Mouse (Mus musculus) urinary bladder, postnatal 25 days (tissue): ENCODE measurements around the gene Dok1.

Source experiments
- DNase-seq: peaks from one replicate; pipeline ENCODE4 v3.0.0; 2022; ENCODE audit warnings: low spot score

Dok1 gene

GRCm38 (mm10) chr6:83049367-83049766 lies 16.1 kb upstream of the Dok1 start:
- DNase-seq, result no peak

DNA sequence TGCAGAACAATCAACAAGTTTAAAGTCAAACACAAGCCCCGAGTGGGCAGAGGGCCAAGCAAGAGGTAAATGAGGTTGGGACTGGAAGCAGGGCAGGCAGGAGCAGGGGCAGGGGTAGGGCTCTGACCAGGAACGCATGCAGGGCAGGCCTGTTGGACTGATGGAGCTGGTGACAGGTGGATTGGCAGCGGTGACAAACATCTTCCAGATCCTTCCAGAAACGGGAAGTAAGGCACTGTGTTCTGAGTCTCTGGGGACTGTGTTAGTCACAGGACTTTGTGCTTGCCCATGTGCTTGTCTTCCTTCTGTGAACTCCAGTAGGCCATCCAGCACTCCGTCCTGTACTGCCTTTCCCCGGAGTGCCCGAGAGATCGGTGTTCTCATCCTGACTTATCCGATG lies 11.5 kb upstream of the Dok1 start:
- DNase-seq, result no peak

DNA sequence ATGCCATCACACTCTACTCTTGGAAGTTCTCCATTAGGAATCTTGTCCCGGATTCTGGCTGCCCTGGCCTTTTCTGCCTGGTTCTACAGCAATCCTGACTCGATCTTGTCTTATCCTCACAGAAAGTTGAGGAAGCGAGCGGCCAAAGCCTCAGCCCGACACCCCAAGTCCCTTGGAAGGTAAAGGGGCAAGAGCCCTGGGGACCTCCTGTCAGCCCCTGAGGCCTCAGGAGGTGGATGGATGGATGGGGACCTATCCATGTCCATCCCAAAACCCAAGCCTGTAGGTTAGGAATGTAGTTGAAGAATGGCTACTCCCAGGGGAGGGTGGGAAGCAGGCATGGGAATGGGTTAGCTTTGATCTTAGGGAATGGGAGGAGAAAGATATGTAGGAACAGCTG lies 10.7 kb upstream of the Dok1 start:
- no peak for DNase-seq

GRCm38 (mm10) chr6:83043561-83043960 lies 10.3 kb upstream of the Dok1 start:
- DNase-seq, result no peak

- no peak for DNase-seq
Measured at GRCm38 (mm10) chr6:83040601-83041000, 7.3 kb upstream of the Dok1 start.

- DNase-seq, result peak; percentile 92
Measured at GRCm38 (mm10) chr6:83038496-83039012, 5.3 kb upstream of the Dok1 start.

- DNase-seq, result no peak
Measured at GRCm38 (mm10) chr6:83037188-83037587, 3.9 kb upstream of the Dok1 start.

GRCm38 (mm10) chr6:83034463-83035055 lies 1.3 kb upstream of the Dok1 start:
- DNase-seq, result no peak

DNA sequence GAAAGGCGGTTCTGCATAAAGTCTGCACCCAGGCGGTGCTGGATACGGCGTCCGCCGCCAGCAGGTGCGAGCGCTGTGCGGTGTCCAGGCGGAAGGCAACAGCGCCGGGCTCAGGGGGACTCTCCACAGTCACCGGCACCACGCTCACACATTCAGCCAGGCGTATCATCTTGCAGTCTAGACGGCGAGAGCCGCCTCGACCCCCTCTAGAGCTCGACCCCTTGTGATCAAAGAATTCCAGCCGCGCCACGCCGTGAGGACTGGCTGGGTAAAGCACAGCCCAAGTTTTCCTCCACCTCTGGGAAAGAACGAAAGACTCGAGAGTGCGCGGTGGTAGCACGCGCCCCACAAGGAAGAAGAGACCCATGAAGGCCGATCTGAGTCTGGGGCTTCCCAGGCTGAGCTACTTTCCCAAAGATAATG lies 491 bp downstream of the Dok1 start:
- peak; percentile 48 for DNase-seq

DNA sequence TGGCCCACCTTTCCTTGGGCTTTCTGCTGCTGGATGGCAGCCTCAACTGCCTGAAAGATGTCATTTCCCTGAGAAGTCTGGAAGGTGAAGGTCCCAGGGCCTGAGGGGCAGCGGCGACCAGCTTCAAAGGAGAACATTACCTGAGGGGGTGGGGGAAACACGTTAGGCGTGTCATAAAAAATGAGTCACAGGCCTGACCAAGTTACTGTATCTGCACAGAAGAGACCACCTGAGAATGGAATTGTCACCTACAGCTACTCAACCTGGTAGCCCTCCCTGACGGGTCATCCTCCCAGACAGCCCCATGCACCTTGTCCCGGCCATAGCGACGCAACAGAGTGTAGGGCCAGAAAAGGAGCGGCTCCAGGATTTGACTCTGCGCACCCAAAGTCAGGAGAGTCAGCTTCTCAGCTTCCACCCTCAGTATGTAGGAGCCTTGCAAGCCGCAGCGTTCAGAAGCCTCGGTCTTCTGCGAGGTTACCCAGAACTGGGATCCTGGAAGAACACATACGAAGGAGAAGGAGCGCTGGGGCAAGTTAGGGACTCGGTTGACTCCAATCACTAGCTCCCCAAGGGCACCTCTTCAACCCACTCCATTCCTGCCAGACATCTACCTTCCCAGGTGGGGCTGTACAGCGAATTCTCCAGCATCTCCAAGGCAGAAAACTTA lies 1.2 kb downstream of the Dok1 start:
- DNase-seq, result no peak

GRCm38 (mm10) chr6:83031111-83031510 lies 2.2 kb downstream of the Dok1 start:
- DNase-seq, result no peak

- DNase-seq, result no peak
Measured at GRCm38 (mm10) chr6:83029777-83030176, 3.5 kb downstream of the Dok1 start.

DNA sequence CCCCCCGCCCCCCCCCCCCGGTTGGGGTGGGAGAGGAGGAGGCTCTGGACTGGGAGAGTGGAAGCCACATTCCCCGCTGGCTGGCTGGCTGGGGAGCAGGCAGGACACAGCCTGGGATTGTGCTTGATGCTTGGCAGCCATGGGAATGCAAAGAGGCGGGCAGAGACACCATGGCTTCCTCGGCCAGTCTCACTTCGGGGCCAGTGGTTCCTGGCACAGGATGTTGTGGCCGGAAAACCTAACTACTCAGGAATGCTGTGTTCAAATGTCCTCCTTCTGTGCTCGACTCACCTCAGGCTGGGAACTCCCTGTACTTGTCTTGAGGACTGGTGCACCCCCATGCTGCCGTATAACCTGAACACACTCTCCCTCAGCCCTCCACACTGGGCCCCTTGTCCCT lies 5.6 kb downstream of the Dok1 start:
- no peak for DNase-seq

DNA sequence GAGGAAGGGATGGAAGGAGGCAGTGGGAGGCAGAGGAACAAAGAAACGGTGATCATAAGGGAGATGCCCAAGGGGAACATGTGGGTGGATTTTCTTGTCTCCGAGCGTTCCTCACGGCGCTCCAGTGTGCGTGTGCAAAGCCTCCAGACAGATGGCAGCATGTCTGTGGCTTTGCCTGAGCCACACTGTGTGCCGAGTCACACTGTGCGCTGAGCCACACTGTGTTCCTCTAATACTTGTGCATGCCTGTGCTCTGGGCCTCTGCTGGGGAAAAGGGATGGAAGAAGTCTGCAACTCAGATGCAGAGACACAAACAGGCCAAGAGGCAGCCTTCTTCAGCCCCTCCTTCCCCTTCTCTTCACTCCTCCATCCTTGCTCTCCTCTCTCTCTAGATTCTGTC lies 6.0 kb downstream of the Dok1 start:
- DNase-seq, result no peak

DNA sequence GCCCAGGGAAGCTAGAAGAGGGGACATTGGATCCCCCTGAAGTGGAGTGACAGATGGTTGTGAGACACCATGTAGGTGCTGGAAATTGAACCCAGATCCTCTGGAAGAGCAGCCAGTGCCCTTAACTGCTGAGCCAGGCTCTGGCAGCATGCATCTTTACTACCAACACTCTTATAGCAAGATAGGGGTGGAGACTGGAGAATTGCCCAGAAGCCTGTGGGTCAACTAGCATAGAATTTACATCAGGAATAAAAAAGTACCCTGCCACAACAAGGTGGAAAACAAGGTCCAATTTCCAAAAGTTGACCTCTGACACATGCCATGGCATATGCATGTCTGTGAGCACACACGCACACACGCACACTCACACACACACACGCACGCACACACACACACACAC lies 8.1 kb downstream of the Dok1 start:
- no peak for DNase-seq

- DNase-seq, result no peak
Measured at GRCm38 (mm10) chr6:83024421-83024820, 8.8 kb downstream of the Dok1 start.

- DNase-seq, result no peak
Measured at GRCm38 (mm10) chr6:83023786-83024185, 9.5 kb downstream of the Dok1 start.

DNA sequence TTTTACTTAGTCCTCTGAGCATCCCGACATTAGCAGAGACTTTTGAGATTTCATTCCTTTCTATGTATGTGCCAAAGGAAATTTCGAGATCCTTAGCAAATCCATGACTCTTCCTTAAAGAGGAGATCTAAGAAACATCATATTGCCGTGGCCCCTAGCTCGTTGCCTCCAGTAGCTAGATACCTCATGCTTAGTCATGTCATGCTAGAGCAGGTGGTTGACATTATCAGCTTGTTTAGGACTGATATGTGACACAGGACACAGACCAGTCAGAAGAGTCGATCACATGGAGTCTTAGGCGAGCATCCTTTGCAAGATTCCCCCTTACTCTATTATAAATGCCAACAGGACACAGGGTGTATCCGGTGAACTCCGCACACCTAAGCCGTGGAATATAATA lies 10.3 kb downstream of the Dok1 start:
- no peak for DNase-seq

DNA sequence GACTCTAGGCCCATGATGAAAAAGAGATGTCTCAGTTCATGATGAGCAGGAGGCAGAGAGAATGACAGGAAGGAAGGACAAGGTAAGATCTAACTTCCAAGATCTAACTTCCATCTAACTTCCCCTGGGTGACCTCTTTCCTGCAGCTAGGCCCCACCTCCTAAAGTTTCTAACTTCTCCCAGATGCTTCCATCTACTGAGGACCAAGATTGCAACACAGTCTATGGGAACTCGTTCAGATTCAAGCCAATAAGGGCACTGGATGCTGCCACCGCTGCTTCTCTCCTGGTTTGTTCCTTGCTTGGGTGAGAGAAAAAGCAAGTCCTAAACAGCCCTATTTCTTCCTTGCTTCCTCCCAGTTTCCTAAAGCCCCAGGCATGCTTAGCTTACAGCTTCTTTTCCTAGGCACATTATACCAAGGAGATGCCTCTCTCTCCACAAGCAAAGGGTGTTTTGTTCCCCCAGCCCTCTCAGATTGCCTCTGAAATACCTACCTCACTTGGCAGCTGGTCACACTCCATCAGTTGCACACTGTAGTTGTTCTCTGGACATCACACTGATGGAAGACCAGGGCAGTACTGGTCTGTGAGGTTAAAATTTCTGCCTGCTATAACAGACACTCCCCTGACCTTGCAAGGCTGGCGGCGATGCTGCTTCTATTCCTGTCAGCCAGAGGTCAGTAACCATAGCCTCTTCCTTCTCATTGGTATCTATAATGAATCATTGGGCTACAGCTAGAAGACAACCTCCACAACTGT lies 12.3 kb downstream of the Dok1 start:
- no peak for DNase-seq

DNA sequence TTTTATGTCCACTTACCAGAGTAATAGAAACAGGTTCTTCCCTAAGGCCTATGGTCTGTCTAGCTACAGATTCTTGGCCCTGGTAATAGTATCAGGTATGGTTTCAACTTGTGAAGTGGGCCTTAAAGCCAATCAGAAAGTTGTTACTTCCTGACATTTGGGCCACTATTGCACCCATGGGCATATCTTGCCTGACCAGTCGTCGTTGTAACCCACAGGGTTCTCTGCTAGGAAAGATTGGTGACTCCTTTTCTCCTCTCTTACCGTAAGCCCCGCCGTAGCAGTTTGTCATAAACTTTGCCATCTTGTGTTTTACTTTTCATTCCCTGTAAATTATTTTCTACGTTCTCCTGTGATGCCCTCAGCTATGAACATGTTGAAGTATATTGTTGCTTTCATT lies 13.2 kb downstream of the Dok1 start:
- DNase-seq, result no peak

DNA sequence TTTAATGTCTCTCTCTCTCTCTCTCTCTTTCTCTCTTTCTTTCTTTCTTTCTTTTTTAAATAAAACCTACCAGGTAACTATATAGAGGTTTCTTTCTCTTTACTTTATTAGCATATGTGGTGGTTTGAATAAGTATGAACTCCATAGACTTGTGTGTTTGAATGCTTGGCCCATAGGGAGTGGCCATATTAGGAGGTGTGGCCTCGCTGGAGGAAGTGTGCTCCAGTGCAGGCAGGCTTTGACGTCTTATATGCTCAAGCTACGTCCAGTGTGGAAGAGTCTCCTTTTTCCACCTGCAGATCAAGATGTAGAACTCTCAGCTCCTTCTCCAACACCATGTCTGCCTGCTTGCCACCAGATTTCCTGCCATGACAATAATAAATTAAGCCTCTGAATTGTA lies 14.2 kb downstream of the Dok1 start:
- DNase-seq, result no peak

GRCm38 (mm10) chr6:83017190-83017589 lies 16.1 kb downstream of the Dok1 start:
- no peak for DNase-seq

DNA sequence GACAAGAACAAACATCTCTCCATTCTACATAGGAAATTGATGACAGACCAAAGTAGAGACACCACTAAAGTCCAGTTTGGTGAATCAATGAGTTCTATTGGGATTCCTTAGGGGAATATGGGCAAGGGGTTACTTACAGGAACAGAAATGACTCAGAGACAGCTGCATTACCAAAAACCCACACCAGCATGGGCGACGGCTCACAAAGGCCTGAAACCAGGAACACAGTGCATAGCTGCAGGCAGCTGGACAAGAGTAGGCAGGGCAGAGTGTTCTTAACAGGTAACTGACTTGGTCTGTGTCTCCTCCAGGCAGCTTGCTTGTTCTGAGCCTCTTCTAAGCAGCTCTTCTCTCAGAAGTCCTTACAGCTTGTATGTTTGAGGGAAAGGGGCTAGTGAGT lies 17.5 kb downstream of the Dok1 start:
- DNase-seq, result no peak
